Mouse (Mus musculus) E14TG2a.4 (cell line): ENCODE data around the gene Gna11.

Experiments used
- CTCF ChIP-seq: conservative IDR thresholded peaks from 2 replicates; pipeline ENCODE4 v1.5.1; 2014; ENCODE audit warnings: low read length
- NANOG ChIP-seq: IDR thresholded peaks from 2 replicates; pipeline ENCODE4 v1.6.1; 2014; ENCODE audit warnings: borderline replicate concordance, low read length, mixed read lengths
- POU5F1 ChIP-seq: IDR thresholded peaks from 2 replicates; pipeline ENCODE4 v1.6.1; 2014; ENCODE audit warnings: low read length, borderline replicate concordance

DNA sequence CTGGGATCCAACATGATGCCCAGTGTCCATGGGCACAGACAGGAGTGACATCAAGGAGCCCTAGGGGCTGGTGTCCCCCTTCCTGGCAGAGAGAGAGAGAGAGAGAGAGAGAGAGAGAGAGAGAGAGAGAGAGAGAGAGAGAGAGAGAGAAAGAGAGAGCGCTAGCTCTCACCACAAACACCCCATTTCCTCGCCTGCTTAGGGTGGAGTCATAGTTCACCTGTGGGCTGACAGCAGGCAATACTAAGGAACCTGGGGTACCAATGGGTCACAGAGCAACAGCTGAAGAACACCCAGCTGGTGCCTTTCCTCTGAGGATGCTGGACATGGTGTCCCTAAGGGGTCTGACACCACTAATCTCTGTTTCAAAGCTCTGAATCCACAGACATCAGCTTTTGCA lies 7.6 kb downstream of the Gna11 start:
- TF ChIP-seq NANOG, result no peak
- TF ChIP-seq CTCF, result no peak
- TF ChIP-seq POU5F1, result no peak
